Mouse (Mus musculus): Measurements from ENCODE around the gene Ctcfl.
A peak's percentile ranks its signal among the peaks of the same experiment; 100 is the strongest.

Gene Ctcfl

DNA sequence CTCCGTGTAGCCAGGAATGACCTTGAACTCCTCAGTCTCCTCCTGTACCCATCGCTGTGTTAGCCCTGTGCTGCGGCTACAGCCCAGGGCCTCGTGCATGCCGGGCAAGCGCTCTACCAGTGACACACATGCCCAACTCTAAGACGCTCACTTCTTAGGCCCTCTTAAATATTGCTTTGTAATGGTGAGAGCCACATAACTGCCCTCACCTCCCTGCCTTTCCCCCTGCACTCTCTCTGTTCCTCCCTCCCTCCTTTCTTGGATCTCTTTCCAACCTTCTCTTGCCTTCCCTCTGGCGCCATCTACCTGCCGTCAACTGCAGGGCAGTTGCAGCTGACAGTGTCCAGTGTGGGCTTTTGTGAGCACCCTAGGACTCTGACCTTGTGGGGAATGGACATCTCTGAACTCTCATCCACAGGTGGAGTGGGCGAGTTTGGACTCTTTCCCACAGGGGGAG lies 38.5 kb downstream of the Ctcfl start:
- peak; percentile 60 to 79 for DNase-seq

DNA sequence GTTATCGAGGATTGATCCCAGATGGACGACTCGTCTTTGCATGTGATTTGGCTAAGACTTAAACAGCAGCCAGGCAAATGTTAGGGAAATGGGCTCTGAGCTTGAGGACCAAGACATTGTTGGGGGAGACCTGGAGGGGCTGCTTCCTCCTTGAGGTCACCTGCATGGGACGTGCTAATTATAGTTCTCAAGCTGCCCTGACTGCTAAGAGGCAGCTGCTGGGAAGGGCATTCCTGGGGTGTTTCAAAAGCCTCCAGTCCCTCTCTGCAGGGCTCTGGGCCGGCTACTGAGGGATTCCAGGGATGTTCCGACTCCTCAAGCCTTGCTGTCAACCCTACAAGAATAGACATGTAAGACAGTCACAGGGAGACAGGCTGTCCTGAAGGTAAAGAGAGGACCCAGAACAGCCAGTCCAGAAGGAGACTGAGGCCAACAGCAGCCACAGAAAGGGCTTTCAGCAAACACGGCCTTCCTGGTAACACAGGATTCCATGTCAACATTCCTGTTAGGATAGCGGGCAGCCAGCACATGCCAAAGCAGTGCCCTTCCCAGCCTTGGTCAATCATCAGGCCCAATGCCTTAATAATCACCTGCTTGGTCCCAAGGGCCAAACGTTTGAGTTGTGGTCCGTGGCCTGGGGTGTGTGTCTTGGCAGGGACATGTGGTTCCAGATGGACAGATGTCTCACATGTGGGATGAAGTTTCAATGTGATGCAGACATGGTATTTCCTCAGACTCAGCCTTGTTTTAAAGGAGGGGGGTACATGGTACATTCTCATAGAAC lies 39.4 kb downstream of the Ctcfl start:
- no peak for DNase-seq

DNA sequence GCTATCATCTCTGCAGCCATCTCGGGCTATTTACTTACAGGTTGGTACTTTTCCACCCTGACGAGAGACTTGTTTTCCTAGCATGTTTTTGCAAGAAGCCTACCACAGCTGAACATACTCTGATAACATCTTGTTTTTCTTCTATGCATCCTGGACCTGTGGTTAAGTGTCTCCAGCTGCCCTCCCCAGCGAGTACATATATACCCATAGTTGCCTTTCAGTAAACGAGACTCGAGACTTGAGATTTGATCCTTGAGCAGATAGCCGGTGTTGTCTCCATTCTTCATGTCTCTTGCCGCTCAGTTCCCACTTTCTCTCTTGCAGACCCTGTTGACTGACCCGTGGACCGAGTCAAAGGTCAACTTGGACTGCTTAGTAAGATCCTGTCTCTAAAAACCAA lies 42.4 kb downstream of the Ctcfl start:
- DNase-seq, result no peak

DNA sequence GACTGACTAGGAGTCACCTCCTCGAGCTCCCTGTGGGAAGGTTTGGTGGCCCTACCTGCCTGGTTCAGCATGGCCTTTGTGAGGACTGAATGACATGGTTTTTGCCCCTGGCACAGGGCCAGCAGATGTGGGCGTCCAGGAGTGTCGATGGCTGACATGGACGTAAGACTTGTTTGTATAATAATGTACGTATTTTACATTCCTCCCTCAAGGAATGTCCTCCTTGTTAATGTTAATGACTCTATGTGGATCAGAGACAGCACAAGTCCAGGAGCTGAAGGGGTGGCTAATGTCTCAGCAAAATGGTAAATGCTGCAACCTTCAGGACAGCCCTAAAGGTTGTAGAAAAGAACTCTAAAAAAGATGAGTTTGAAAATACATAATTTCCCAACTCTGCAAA lies 45.7 kb downstream of the Ctcfl start:
- DNase-seq, result no peak

DNA sequence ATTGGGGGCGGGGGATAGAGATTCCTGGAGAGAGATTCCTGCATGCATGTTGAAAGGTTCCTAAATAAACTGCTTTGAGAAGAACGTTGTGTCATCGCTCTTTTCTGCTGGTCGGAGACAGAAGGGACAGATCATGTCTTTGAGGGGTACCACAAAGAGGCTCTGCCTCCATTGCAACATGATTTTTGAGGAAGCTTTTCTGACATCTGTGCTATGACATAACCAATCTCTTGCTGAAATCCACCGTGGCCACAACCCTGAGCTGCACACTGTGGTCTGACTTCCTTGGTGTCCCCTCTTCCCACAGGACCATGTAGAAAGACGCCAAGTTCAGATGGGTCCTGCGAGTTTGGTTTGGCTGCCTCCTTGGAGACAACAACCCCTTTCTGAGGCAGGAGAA lies 46.4 kb downstream of the Ctcfl start:
- DNase-seq, result no peak

DNA sequence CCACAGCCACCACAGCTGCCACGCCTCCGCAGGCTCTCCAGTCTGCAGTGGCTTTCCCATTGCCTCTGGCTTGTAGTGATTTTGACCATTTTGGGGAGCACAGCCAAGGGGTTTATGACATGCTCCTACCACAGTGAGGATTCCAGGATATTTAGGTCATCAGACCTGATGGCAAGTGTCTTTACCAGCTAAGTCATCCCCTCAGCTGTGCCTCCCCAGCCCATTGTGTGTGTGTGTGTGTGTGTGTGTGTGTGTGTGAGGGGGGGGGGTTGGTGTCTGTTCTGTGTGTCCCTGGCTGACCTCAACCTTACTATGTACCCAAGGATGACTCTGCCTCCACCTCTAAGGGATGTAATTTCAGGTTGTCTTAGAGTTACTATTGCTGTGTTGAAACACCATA lies 54.5 kb downstream of the Ctcfl start:
- DNase-seq, result no peak

DNA sequence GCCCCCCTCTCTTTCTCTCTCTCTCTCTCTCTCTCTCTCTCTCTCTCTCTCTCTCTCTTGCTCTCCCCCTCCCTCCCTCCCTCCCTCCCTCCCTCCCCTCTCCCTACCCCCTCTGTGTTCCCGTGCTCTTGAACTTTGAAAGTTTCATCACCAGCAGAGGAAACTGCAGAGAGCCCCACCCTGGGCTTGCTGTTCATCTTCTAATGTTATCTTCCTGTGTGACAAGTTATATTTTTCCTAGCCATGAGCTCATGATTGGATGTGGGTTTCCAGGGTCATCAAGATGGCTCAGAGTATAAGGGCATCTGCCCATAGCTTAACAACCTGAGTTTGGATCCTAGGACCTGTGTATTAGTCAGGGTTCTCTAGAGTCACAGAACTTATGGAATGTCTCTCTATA lies 56.1 kb downstream of the Ctcfl start:
- DNase-seq, result no peak

DNA sequence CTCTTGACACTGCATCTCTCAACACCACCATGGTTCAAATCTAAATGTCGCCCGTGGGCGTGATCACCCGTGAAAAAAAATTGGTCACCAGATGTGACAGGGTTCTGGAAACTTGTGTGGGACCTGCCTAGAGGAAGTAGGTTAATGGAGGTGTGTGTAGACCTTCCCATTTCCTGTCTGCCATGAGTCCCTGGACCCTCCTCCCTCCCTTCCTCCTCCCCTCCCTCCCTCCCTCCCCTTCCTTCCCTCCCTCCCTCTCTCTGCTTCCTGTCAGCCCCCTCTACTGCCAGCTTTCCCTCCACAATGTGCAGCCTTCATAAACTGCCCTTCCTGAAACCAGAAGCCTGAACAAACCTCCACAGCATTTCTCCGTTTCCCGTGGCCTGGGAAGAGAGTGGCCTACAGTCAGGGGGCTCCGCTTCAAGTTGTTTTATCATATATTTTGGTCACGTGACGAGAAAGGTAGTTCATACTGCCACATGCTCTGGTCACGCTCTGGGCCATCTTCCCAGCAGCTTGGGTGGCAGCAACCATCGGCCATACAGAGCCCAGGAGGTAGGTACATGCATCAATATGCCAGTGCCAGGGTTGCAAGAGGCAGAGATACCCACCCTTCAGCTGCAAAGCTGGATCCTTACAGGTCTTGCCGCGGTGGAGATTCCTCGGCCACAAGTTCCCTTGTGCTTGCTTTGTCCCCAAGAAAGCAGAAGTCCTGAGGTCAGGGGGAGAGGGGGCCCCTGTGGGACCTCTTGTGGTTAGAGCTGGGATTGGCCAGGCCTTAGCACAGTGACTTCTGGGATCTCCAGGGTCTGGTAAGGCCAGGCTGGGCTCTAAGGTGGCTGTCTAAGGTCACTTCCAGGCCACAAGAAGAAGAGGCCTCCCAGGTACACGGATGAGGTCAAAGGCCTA lies 57.6 kb downstream of the Ctcfl start:
- peak; percentile 57 to 61 for DNase-seq

DNA sequence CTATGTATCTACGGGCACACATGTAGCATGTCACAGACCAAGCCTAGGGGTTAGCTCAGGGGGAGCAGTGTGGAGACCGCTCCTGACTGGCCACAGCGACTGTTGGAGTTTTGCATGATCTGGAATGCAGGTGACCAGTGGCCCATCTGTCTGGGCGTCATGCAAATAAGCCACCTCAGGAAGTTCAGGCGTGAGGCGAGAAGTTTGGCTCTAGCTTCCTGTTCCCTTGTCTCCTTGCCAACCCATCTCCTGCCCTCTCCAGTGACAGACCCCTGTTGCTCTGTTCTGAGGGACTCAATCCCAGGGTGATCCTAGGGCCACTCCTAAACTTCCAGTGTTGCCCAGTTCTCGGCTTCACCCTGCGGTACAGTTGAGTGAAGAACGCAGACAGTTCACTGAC lies 58.9 kb downstream of the Ctcfl start:
- DNase-seq, result no peak

DNA sequence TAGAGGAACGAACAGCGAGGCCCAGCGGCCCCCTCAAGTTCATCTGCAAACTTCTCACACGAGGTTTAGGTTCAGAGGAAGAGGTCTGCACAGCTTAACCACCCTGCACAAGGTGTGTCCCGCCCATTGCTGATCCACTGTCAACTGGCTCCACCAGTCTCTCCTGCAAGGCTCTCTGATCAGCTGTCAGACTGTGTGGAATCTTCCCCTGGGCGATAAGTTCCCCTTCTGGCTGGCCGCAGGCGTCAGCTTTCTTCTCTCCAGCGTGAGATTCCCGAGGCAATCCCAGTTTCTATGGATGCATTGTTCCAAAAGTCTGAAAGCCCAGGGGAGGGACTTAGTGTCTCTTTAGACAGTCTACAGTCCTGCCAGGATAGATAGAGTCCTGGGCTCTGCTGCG lies 61.1 kb downstream of the Ctcfl start:
- DNase-seq, result no peak

DNA sequence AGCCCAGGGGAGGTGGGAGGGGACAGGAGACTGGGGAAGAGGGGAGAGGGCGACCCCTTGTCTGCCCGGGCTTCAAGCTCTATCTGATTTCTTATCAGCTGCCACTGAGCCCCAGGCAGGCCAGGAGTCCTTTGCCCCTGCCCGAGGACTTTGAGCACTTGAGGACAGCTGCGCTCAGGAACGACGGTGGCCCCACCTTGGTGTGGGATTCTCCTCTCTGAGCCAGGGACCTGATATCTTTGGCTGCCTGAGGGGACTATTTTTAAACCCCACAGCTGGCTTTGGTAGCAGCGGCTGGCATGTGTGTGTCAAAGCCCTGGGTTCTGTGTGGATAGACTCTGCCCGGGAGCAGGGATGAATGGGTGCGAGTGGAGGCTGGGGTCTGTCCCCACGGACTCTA lies 61.7 kb downstream of the Ctcfl start:
- no peak for DNase-seq

DNA sequence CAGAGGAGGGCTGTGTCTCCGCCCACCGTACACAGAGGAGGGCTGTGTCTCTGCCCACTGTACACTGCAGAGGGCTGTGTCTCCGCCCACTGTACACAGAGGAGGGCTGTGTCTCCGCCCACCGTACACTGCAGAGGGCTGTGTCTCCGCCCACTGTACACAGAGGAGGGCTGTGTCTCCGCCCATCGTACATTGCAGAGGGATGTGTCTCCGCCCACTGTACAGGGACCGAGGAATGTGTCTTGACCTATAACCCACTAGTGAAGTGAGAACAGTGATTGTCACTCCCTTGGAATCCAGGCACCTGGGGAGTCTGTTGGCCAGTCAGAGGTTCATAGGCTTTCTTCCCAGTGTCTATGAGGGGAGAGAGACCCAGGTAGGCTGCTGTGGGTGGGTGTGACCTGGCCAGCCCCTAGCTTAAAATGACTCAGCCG lies 62.4 kb downstream of the Ctcfl start:
- DNase-seq, result no peak

DNA sequence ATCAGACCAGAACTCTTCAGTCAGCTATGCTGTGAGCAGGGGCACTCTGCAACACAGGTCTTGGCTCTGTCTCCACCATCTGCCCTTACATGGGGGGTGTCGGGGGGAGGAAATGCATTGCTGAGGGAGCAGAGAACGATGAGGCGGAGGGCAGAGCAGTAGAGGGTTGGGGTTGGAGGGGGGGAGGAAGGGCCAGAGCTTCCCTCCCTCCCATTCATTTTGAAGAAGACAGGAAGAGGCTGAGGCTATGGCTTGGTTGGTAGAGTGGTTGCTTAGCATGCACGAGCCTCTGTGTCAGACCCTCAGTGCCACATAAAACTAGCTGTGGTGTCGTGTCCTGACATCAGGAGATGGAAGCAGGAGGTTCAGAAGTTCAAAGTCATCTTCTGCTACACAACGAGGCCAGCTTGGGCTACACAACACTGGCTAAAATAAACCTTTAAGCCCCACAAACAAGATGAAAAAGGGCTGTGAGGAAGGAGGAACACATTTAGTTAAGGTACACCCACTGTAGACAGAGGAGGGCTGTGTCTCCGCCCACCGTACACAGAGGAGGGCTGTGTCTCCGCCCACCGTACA lies 62.9 kb downstream of the Ctcfl start:
- no peak for DNase-seq

DNA sequence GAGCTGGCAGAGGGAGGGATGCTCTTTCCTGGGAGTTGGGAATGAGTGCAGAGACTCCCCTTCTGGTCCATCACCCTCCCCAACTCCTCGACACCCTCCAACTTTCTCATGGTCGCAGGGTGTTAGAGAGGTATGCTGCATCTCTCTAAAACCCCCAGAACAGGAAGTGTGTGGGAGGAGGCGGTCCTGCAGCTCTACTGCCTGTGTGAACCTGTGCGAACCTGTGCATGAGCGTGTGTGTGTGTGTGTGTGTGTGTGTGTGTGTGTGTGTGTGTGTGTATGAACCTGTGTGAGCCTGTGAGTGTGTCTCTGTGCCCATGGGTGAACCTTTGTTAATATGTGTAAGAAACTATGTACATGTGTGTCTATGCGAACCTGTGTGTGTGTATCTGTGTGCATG lies 65.5 kb downstream of the Ctcfl start:
- DNase-seq, result peak; percentile 60 to 63

DNA sequence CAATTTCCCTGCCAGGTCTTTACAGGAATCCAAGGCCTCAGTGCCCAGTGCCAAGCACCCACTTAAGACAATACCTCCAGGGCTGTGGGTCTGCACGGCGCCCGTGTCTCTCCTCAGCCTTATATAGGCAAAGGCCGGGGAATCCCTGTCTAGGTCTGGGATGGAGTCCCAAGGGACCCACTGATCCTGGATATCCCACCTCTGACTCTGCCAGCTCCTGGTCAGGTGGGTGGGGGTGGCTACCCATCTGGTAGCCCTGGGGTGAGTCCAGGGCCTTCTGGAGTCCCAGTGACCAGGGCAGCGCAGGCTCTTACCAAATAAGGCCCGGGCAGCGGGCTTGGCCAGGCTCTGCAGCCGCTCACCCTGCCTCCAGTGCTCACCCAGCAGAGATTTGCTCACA lies 66.4 kb downstream of the Ctcfl start:
- DNase-seq, result peak in 1 of 2 experiments; percentile 8

DNA sequence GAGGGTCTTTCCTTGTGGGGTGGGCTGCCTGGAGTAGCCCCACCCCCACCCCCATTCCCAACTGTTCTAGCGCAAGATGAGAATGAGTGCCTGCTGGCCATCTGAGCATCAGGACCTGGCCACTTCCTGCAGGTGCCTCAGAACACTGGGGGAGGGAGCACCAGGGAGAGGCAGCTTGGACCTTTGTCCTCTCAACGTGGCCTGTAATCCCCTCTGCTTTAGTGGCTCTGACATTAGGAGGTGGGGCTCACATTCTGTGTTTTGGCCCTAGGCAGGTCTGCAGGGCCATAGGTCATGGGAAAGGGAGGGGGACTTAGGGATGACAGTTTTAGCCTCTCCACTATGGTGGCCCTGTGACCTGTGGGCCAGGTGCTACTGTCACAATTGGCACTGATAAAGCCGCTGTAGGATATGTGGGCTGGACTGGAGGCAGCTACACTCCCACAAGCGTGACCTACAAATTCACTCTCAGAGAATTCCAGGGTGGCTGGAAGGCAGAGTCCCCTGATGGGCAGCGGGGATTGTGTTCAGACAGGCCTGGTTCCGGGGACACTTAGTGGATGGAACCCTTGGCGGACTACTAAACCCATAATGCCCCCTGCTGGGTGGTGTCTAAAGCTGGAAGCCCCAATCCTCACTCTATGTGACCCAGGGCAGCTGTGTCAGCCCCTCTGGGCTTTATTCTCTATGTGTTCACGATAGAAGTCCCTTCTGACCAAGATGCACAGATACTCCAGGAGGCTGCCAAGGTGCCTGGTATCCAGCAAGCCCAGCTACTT lies 68.5 kb downstream of the Ctcfl start:
- peak; percentile 5 to 19 for DNase-seq

DNA sequence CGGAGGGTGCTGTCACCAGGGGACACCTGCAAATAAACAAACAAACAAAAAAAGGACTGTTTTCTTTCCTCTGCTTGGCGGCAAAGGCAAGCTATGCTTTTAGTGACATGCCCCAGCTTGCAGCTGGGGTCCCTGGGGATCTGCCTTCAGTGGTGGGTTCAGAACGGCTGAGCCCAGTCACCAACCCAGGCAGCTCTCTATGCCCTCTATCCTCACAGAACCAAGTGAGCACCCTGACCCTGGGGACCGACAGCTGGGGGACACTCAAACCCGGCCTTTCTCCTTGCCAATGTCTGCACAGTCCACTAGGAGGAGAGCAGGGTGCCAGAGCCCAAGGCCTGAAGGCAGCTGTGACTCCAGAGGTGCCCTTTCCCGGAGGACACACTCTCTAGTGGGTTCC lies 69.5 kb downstream of the Ctcfl start:
- DNase-seq, result no peak

DNA sequence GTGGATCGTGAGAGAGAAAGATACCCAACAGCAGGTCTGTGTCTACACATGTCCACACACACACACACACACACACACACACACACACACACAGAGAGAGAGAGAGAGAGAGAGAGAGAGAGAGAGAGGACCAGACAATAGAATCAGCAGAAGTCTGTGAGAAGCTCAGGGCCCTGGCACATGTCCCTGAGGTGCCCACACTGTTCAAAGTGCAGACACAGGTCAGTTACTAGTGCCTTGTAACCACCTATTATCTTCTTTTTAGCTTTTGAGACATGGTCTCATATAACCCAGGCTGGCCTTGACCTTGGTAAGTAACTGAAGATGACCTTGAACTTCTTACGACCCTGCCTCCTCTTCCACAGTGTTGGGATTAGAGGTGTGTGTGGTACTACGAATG lies 70.1 kb downstream of the Ctcfl start:
- DNase-seq, result no peak

DNA sequence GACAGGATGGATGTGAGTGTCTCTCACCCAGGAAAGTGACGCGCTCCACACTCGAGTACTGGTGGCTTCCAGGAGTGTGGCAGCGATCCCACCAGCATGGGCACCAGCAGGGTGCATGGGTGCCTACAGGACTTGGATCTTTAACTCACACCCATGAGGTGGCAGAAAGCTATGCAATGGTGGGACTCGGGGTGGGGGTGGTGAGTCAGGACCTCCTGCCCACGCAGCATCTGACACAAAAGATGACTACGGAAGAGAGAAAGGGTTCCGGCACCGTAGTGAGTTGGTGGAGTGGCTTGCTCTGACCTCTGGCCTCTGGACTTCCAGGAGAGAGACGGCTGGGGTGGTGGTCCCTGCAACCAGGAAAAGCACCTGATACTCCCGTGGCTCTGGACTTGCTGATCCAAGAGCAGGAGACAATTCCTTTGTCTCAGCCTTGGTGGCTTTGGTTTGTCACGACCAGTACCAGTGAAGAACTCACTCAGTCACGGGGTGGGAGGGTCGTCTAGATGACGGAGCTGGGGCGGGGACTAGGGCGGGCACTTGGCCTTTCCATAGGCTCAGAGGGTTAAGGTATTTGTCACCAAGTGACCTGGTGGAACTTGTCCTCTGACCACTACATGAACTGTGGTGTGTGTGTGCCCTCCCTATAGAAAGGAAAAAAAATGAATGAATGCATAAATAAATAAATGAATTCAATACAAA lies 71.1 kb downstream of the Ctcfl start:
- DNase-seq, result no peak

DNA sequence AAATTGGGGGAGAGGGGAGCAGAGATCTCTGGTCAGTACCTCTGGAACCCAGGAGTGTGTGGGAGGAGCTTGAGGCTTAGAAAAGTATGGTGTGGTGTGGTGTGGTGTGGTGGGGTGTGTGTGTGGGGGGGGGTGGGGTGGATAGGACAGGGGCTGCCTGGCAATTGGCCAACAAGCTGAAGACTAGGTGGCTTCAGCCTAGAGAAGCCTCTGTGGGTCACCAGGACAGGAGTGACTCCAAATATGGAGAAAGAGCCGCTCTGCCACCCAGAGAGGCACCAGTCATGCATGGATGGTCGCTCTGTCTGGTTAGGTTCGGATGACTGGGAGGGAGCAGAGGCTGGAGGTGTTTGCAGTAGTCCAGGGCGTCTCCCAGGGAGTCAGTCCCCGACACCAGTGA lies 71.9 kb downstream of the Ctcfl start:
- no peak for DNase-seq

DNA sequence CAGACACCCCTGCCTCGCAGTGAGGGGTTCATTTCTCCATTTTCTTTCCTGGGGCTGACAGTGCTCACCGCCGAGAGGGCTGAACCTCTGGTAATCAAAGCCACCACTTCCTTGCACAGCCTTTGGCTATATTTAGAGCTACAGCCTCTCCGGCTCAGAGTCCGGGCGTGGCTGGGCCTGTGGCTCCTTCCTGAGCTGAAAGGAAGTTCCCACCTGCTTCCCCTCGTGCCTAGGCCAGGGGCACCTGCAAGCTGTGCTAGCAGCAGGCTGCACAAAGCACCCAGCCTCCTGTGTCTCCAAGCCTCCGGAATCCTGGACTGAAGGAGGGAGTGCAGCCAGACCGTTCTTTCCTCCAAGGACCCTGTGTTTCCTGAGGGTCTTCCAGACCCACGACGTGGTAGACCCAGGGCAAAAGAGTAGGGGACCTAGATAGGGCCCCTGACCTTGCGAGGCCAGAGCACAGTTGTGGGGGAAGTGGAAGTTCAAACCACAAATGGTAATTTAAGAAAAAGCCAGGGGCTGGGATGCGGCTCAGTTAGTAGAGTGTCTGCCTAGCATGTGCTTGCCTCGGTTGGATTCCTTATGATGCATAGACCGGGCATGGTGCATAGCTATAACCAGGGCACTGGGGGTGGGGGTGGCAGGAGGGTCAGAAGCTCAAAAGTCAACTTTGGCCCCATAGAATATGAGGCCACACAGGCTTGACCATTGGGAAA lies 72.6 kb downstream of the Ctcfl start:
- peak; percentile 64 to 72 for DNase-seq
